Mouse (Mus musculus) MN1 (cell line): ENCODE measurements around the gene Klhl2.

ENCODE experiments used
- DNase-seq: peaks from one replicate; pipeline ENCODE4 v3.0.0-alpha.2; 2016; ENCODE audit warnings: low spot score

Klhl2 gene

GRCm38 (mm10) chr8:64691591-64692401 is 158.0 kb downstream of the Klhl2 start:
- DNase-seq = peak; percentile 24

DNA sequence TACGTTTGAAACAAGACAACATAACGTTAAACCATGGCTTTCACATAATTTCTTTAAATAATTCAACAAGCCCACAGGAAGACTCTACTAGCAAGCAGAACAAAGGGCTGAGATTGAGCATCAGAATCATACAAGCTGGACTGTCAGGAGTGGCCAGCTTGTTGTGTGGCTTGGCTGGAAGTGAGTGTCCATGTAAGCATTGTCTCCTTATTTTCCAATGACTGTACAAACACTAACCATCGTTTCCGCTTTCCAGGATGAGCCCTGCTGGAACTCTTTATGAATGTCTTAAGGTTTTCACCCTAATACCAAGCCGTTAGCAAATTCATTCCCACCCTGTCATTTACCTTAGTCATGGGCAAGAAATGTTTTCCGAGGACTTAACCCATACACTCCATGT is 159.0 kb downstream of the Klhl2 start:
- DNase-seq = no peak

- no peak for DNase-seq
Observed at GRCm38 (mm10) chr8:64690306-64690705, 159.5 kb downstream of the Klhl2 start.
